Mouse (Mus musculus) liver, postnatal 0 days (tissue): ENCODE measurements at regions not wholly inside any gene's neighbourhood (a gene's known extent, or its start where the extent isn't known, plus 50 kb on each side); places are given as distances from the start of the nearest gene placed in this dataset.

ENCODE experiments used
- ATAC-seq: fragments of 200-750 bp; cut with Nextera tagmentation; 2 replicates; pipeline ENCODE4 v1.8.0; 2017; ENCODE audit warnings: mild to moderate bottlenecking, moderate library complexity
- DNase-seq: peaks from one replicate; pipeline ENCODE4 v3.0.0-alpha.2; 2016
- H3K27ac ChIP-seq: fragments of 300-500 bp; sonication (generic); 2 replicates; pipeline ENCODE4 v1.5.1; 2014; ENCODE audit warnings: antibody characterized with exemption, moderate library complexity, mild to moderate bottlenecking, low read depth
- H3K27me3 ChIP-seq: fragments of 300-500 bp; sonication (generic); 2 replicates; pipeline ENCODE4 v1.6.1; 2014; ENCODE audit warnings: low read length, control low read depth, mixed read lengths; ENCODE audit not compliant: insufficient read depth
- H3K36me3 ChIP-seq: fragments of 300-500 bp; sonication (generic); replicated peaks from 2 replicates; pipeline ENCODE4 v1.6.1; 2014; ENCODE audit warnings: mild to moderate bottlenecking, control low read depth, low read length, moderate library complexity, mixed read lengths; ENCODE audit not compliant: insufficient read depth
- H3K4me1 ChIP-seq: fragments of 300-500 bp; sonication (generic); 2 replicates; pipeline ENCODE4 v1.6.1; 2014; ENCODE audit warnings: antibody characterized with exemption, mild to moderate bottlenecking, control low read depth; ENCODE audit not compliant: insufficient read depth
- H3K4me2 ChIP-seq: fragments of 300-500 bp; sonication (generic); 2 replicates; pipeline ENCODE4 v1.6.1; 2014; ENCODE audit warnings: low read depth, mild to moderate bottlenecking, low read length, moderate library complexity, mixed read lengths
- H3K4me3 ChIP-seq: fragments of 300-500 bp; sonication (generic); 2 replicates; pipeline ENCODE4 v1.5.1; 2014; ENCODE audit warnings: low read depth, low read length
- H3K9ac ChIP-seq: fragments of 300-500 bp; sonication (generic); replicated peaks from 2 replicates; pipeline ENCODE4 v1.6.1; 2014; ENCODE audit warnings: mild to moderate bottlenecking, moderate library complexity
- H3K9me3 ChIP-seq: fragments of 300-500 bp; sonication (generic); 2 replicates; pipeline ENCODE4 v1.6.1; 2016; ENCODE audit warnings: mild to moderate bottlenecking, control low read depth, low read length, mixed read lengths
- CTCF ChIP-seq: sonication (generic); IDR thresholded peaks from 2 replicates; pipeline ENCODE4 v1.5.1; 2016; ENCODE audit warnings: antibody characterized with exemption, low read depth
- EP300 ChIP-seq: IDR thresholded peaks from 2 replicates; pipeline ENCODE4 v1.6.1; 2016; ENCODE audit warnings: antibody characterized with exemption, low read depth, mild to moderate bottlenecking
- WGBS: fragments of 180-500 bp; shearing (Covaris S2); extraction: QIAGEN DNeasy Blood & Tissue Kit; methylation state at CpG from one replicate; pipeline ENCODE4 v1.1.7; 2014; ENCODE audit not compliant: insufficient replicate concordance; 5-methylcytosine and 5-hydroxymethylcytosine counted together

DNA sequence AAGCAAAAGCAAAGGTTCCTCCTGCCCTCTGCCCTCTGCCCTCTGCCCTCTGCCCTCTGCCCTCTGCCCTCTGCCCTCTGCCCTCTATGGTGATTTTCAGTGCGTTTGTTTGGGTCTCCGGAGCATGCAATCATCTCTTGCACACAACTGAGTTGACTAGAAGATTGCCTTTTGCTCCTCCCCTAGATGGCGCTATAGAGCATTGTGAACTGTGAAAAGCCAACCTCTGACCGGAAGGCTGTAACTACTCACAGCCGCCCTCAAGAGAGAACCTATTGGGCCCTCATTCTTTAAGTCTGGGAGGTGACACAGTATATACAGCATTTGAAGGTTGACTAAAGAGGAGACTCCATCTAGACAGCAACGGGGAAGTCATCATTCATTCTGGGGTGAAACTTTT is 221.3 kb downstream of the Suds3 start:
- H3K9ac ChIP-seq = no peak overlapping the region
- H3K4me1 ChIP-seq = no peaks in the 10 kb centered on the region
- TF ChIP-seq EP300 (no peak), CTCF (peak; percentile 18; the same call in 1 of the 2 replicates)
- no peaks in the 10 kb centered on the region for H3K27me3 ChIP-seq
- no peaks in the 10 kb centered on the region; the same call in 1 of the 2 replicates for H3K9me3 ChIP-seq
- WGBS = 82% methylated on average over 6 of the region's 6 CpGs
- ATAC-seq = no peak
- no peaks in the 10 kb centered on the region for H3K36me3 ChIP-seq
- H3K4me3 ChIP-seq = no peak overlapping the region
- no peak overlapping the region for H3K27ac ChIP-seq
- DNase-seq = no peak
- H3K4me2 ChIP-seq = no peak overlapping the region

DNA sequence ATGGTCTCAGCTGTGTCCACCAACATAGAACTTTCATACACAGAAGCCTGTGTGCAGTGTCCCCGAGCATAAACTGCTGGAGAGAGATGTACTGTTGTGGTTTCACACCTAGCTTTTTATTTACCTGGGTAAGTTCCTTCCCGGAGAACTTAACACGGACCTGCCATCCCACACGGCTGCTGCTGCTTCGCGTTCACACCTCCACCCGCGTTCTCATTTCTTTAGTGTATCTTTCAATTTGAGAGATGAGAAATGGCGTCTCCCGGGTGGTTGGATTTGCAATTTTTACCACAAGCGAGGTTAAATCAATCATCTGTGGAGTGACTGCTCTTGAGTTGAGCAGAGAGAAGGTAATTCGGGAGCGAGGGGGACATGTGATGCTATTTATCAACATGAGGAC is 223.0 kb downstream of the Suds3 start:
- no peak overlapping the region for H3K4me3 ChIP-seq
- H3K4me2 ChIP-seq = no peak overlapping the region
- no peak overlapping the region for H3K9ac ChIP-seq
- H3K9me3 ChIP-seq = no peaks in the 10 kb centered on the region; the same call in 1 of the 2 replicates
- H3K4me1 ChIP-seq = no peaks in the 10 kb centered on the region
- H3K36me3 ChIP-seq = no peaks in the 10 kb centered on the region
- no peak for ATAC-seq
- H3K27me3 ChIP-seq = no peaks in the 10 kb centered on the region
- no peak overlapping the region for H3K27ac ChIP-seq
- no peak for DNase-seq
- TF ChIP-seq CTCF (no peak), EP300 (no peak)
- WGBS = 77% methylated on average over 13 of the region's 13 CpGs

DNA sequence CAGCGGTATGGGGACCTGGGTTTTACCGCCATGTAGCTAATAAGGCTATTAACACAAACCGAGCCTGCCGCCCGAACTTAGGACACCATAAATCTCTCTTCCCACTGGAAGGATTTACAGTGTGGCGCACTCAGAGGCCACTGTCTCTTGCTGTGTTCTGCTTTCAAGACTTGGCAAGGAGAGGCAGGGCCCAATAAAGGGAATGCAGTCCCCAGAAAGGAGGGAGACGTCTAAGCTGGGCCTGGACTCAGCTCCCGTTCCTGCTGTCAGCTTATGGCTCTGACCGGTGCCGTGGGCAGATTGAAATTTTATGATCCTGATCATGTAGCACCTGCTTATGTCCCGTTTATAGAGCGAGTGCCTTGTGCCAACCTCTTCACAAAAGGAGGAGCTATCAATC is 226.7 kb downstream of the Suds3 start:
- no peak for DNase-seq
- ATAC-seq = no peak
- H3K27me3 ChIP-seq = no peaks in the 10 kb centered on the region
- no peaks in the 10 kb centered on the region for H3K4me1 ChIP-seq
- no peak overlapping the region for H3K27ac ChIP-seq
- no peaks in the 10 kb centered on the region for H3K36me3 ChIP-seq
- 76% methylated on average over 12 of the region's 12 CpGs for WGBS
- H3K4me3 ChIP-seq = no peak overlapping the region
- no peak overlapping the region for H3K9ac ChIP-seq
- TF ChIP-seq EP300 (no peak), CTCF (no peak)
- H3K4me2 ChIP-seq = no peak overlapping the region
- H3K9me3 ChIP-seq = no peaks in the 10 kb centered on the region

DNA sequence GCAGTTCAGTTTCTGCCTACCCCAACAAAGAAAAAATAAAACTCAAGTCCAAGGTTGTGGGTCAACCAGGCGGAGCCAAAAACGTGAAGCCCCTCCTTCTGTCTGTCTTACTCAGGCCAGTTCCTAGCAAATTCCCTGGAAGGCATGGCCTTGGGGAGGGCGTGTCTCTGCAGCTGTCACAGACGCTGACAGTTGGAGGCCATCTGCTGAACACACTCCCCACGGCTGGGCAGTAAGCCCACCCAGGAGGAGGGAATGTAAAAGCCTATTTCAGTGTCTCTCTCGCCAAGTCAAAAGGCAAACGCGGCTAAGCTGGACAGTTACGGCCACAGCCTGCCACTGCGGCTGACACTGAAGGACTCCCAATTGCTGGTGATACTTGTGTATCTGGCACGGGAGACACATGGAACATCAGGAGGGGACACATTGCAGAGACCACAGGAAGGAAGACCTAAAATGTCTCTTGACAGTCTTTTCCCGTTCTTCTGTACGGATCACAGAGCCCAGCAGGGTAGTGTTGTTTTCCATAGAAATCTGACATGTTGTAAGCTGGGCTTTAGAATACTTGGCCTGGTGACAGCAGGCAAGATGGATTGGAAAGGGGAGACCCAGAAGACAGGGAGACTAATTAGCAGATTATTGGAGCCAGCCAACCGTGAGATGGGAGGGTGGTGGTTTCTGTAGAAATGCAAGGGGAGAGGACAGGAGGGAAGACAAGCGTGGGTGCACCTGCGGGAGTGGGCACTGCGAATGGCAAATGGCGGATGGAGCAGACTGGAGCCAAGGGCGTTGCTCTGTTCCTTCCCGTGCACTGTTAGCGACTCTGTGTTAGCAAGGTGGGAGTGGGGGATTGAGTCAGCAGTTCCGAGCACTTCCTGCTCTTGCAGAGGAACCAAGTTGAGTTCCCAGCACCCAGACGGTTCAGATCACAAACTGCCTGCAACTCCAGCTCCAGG is 229.5 kb downstream of the Suds3 start:
- no peak for ATAC-seq
- Histone ChIP-seq H3K36me3 (no peaks in the 10 kb centered on the region), H3K27ac (no peak overlapping the region), H3K9ac (no peak overlapping the region), H3K27me3 (no peaks in the 10 kb centered on the region), H3K9me3 (no peaks in the 10 kb centered on the region), H3K4me1 (no peaks in the 10 kb centered on the region), H3K4me2 (no peak overlapping the region), H3K4me3 (no peak overlapping the region)
- DNase-seq = no peak
- no peak for TF ChIP-seq EP300
- TF ChIP-seq CTCF = no peak
- 70% methylated on average over 23 of the region's 23 CpGs for WGBS

DNA sequence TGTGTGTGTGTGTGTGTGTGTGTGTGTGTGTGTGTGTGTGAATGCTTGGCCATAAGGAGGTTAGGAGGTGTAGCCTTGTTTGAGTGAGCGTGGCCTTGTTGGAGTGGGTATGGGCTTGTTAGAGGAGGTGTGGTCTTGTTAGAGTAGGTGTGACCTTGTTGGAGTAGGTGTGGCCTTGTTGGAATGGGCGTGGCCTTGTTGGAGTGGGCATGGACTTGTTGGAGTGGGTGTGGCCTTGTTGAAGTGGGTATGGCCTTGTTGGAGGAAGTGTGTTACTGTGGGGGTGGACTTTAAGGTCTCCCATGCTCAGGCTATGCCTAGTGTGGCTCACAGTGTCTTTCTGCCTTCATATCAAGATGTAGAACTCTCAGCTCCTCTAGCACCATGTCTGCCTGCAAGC is 236.2 kb downstream of the Suds3 start:
- WGBS = 79% methylated on average over 2 of the region's 2 CpGs
- Histone ChIP-seq H3K9me3 (no peaks in the 10 kb centered on the region; the same call in 1 of the 2 replicates), H3K4me3 (no peak overlapping the region), H3K4me1 (no peaks in the 10 kb centered on the region), H3K36me3 (no peaks in the 10 kb centered on the region), H3K27ac (no peak overlapping the region), H3K27me3 (no peaks in the 10 kb centered on the region), H3K9ac (no peak overlapping the region), H3K4me2 (no peak overlapping the region)
- TF ChIP-seq CTCF = no peak
- no peak for TF ChIP-seq EP300
- DNase-seq (no peak), ATAC-seq (no peak)

DNA sequence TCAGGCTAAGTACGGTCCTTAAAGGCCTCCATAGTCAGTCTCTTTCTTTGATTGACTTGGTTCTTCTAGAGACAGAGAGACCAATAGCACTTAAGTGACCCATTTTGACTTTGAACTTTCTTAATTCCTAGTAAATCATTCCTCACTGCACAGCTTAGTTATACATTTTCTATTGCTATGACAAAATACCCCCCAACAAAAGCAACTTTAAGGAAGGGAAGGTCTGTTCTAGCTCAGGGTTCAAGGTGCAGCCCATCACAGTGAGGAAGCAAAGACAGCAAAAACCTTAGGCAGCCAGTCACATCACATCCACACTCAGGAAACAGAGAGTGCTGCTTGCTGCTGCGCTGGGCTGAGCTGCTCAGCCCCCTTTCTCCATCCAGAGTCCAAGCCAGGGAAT is 241.0 kb downstream of the Suds3 start:
- H3K36me3 ChIP-seq = no peaks in the 10 kb centered on the region
- ATAC-seq (no peak), DNase-seq (no peak)
- no peak overlapping the region for H3K9ac ChIP-seq
- H3K4me2 ChIP-seq = no peak overlapping the region
- 70% methylated on average over 2 of the region's 2 CpGs for WGBS
- H3K9me3 ChIP-seq = no peaks in the 10 kb centered on the region; the same call in 1 of the 2 replicates
- no peaks in the 10 kb centered on the region for H3K4me1 ChIP-seq
- H3K4me3 ChIP-seq = no peak overlapping the region
- TF ChIP-seq CTCF = no peak
- no peak overlapping the region for H3K27ac ChIP-seq
- no peaks in the 10 kb centered on the region for H3K27me3 ChIP-seq

DNA sequence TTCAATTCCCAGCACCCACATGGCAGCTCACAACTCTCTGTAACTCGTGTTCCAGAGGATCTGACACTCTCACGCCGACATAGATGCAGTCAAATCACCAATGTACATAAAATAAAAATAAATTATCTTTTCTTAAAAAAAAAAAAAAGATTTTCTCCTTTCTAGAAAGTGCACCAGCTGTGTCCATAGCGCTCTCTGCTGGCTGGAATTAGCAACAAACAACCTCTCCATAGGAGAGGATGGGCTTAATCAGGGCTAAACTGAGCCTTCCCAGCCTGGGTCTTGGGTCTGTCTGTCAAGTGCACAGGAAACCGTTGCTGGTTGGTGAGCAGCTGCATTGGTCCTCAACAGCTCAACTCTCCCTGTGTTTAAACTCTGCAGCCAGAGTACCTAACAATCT is 247.8 kb downstream of the Suds3 start:
- H3K27ac ChIP-seq = no peak overlapping the region
- no peak overlapping the region for H3K4me2 ChIP-seq
- no peaks in the 10 kb centered on the region for H3K27me3 ChIP-seq
- DNase-seq = no peak
- no peak for ATAC-seq
- no peak overlapping the region for H3K4me3 ChIP-seq
- H3K9me3 ChIP-seq = peaks cover 9% of the 10 kb centered on the region; the same call in 1 of the 2 replicates
- H3K4me1 ChIP-seq = no peaks in the 10 kb centered on the region
- WGBS = 64% methylated on average over 5 of the region's 5 CpGs
- H3K36me3 ChIP-seq = no peaks in the 10 kb centered on the region
- no peak overlapping the region for H3K9ac ChIP-seq
- TF ChIP-seq EP300 (no peak), CTCF (no peak)
